Mouse (Mus musculus): Measurements from ENCODE around the gene Il4i1. TPM values are rescaled to one million over a fixed set of nuclear protein-coding genes. Genes with fewer than 3 reads are reported as not detected.
A peak's percentile ranks its signal among the peaks of the same experiment; 100 is the strongest.

Gene Il4i1
- polyA plus RNA-seq, 1 experiment from 2014 or later, result 0.52 TPM

DNA sequence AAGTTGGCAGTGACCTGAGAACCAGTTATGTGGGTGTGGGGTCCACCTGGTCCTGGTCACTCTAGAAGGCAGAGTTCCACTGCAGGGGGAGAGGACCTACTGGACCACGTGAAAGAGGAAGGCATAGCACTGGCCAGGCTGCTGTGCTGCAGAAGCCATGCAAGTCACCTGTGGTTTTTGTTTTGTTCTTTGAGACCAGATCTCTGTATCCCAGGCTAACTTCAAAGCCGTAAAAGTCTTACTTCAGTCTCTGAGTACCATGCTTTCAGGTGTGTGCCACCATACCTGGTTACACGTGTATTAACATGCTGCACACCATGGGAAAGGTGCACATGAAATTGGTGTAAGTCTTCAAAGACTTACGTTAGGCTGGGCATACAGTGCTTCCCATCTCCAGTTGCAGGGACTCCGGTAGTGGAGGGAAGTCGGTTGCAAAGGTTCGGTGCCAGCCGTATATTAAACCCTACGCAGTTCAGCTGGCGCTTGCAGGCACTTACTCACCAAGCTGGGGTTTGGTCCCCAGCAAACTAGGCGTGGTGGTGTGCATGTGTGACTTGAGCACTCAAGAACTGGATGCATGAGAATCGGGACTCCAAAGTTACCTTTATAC is 35.5 kb downstream of the Il4i1 start:
- 90% methylated on average over 12 of the region's 12 CpGs for WGBS
- H3K27ac ChIP-seq (replicated peaks; ENCODE audit: low read depth, low read length), result no peak overlapping the region
- no peak overlapping the region for H3K9ac ChIP-seq (replicated peaks; ENCODE audit: low read length)
- H3K4me3 ChIP-seq (ENCODE audit: low read depth, low read length), result no peak overlapping the region
- no peak for DNase-seq (ENCODE audit: low spot score)
- H3K27me3 ChIP-seq (ENCODE audit: control insufficient read depth, insufficient read depth, low read length), result no peaks in the 10 kb centered on the region
- no peaks in the 10 kb centered on the region for H3K9me3 ChIP-seq (replicated peaks; ENCODE audit: control insufficient read depth, low read length)
- no peak for ATAC-seq (replicated peaks; ENCODE audit: insufficient number of reproducible peaks, low FRiP score, low TSS enrichment, low read depth)
- H3K4me2 ChIP-seq (ENCODE audit: low read depth, low read length), result no peak overlapping the region
- H3K4me1 ChIP-seq (ENCODE audit: control insufficient read depth, insufficient read depth, low read length), result peaks cover 12% of the 10 kb centered on the region
- H3K36me3 ChIP-seq (replicated peaks; ENCODE audit: control insufficient read depth, insufficient read depth, low read depth, low read length), result no peaks in the 10 kb centered on the region; the same call in 1 of the 2 replicates

DNA sequence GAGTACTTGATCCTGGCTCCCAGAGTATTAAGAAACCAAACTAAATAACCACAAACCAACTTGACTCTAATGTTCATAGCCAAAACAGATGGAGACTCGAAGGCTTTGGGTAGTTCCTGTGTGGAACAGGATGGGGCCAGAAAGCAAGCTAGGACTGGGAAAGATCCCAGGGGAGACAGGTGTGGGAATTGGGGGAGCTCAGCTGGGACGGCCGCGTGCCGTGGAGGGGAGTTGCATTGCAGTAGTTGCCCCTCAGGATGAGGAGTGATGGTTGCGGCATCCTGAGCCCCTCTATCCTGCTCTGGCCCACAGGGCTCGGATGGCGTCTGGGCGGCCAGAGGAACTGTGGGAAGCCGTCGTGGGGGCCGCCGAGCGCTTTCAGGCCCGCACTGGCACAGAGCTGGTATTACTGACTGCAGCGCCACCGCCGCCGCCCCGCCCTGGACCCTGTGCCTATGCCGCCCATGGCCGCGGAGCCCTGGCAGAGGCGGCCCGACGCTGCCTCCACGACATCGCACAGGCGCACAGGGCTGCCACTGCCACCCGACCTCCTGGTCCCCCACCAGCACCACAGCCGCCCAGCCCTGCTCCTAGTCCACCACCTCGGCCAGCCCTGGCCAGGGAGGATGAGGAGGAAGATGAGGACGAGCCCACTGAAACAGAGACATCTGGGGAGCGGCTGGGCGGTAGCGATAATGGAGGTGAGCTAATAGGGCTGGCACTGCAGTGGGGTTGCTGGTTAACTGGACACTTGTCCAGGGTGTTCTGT is 36.3 kb downstream of the Il4i1 start:
- H3K9ac ChIP-seq (replicated peaks; ENCODE audit: low read length), result no peak overlapping the region; the same call in 1 of the 2 replicates
- DNase-seq (ENCODE audit: low spot score) (no peak), ATAC-seq (replicated peaks; ENCODE audit: insufficient number of reproducible peaks, low FRiP score, low TSS enrichment, low read depth) (no peak)
- no peak overlapping the region for H3K27ac ChIP-seq (replicated peaks; ENCODE audit: low read depth, low read length)
- no peak overlapping the region for H3K4me3 ChIP-seq (ENCODE audit: low read depth, low read length)
- H3K9me3 ChIP-seq (replicated peaks; ENCODE audit: control insufficient read depth, low read length), result no peaks in the 10 kb centered on the region
- H3K4me1 ChIP-seq (ENCODE audit: control insufficient read depth, insufficient read depth, low read length), result peaks cover 12% of the 10 kb centered on the region
- 92% methylated on average over 29 of the region's 36 CpGs for WGBS
- no peaks in the 10 kb centered on the region for H3K27me3 ChIP-seq (ENCODE audit: control insufficient read depth, insufficient read depth, low read length)
- H3K36me3 ChIP-seq (replicated peaks; ENCODE audit: control insufficient read depth, insufficient read depth, low read depth, low read length), result no peaks in the 10 kb centered on the region; the same call in 1 of the 2 replicates
- no peak overlapping the region; the same call in 1 of the 2 replicates for H3K4me2 ChIP-seq (ENCODE audit: low read depth, low read length)

DNA sequence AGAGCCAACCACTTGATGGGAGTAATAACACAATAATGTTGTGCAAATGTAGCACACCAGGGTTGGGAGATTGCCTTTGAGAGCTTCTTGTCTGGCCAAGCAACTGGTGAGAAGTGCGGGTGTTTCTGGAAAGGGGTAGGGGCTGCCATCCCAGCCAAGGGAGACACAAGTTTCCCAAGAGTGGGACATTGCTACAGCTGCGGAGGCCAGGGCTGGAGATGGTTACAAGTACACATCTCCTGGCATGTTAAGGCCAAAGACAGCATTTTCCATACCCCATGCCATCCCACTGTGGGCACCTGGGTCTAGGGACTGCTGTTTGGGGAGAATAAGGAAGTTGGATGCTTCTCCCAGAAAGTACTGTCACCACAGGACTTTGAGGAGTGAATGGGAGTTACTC is 36.9 kb downstream of the Il4i1 start:
- Histone ChIP-seq H3K27me3 (ENCODE audit: control insufficient read depth, insufficient read depth, low read length) (no peaks in the 10 kb centered on the region), H3K4me3 (ENCODE audit: low read depth, low read length) (no peak overlapping the region), H3K9me3 (replicated peaks; ENCODE audit: control insufficient read depth, low read length) (no peaks in the 10 kb centered on the region), H3K27ac (replicated peaks; ENCODE audit: low read depth, low read length) (no peak overlapping the region), H3K9ac (replicated peaks; ENCODE audit: low read length) (no peak overlapping the region), H3K4me2 (ENCODE audit: low read depth, low read length) (no peak overlapping the region), H3K36me3 (replicated peaks; ENCODE audit: control insufficient read depth, insufficient read depth, low read depth, low read length) (no peaks in the 10 kb centered on the region; the same call in 1 of the 2 replicates), H3K4me1 (ENCODE audit: control insufficient read depth, insufficient read depth, low read length) (peaks cover 8% of the 10 kb centered on the region)
- 93% methylated on average over 2 of the region's 2 CpGs for WGBS
- ATAC-seq (replicated peaks; ENCODE audit: insufficient number of reproducible peaks, low FRiP score, low TSS enrichment, low read depth) (no peak), DNase-seq (ENCODE audit: low spot score) (no peak)

DNA sequence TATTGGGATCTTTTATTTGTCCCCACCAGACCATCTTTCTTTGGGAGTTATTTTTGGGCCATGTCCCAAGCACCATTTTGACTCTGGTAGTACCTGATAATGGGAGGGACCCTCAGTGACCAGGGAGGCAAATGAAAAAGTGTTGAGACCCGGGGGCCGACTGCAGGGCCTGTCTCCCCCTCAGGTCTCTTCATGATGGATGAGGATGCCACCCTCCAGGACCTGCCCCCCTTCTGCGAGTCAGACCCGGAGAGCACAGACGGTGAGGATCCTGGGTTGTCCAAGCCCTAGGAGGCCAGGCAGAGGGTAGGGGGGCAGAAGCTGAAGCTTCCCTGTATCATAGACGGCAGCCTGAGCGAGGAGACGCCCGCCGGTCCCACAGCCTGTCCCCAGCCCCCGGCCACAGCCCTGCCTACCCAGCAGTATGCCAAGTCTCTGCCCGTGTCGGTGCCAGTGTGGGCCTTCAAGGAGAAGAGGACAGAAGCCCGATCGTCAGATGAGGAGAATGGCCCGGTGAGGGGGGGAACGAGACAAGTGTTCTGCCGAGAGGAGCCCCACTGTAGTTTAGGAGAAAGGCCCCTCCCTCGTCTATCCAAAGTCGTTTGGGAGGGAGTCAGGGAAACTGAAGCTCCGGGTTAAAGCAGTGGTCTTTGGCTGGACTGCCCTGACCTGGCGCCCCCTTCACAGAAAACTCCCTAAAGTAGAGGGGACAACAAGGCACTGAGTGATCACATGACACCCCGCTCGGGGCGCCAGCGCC is 37.6 kb downstream of the Il4i1 start:
- Histone ChIP-seq H3K27ac (replicated peaks; ENCODE audit: low read depth, low read length) (peak overlapping the region; percentile 81), H3K4me1 (ENCODE audit: control insufficient read depth, insufficient read depth, low read length) (peaks cover 8% of the 10 kb centered on the region), H3K27me3 (ENCODE audit: control insufficient read depth, insufficient read depth, low read length) (no peaks in the 10 kb centered on the region), H3K4me3 (ENCODE audit: low read depth, low read length) (peak overlapping the region; percentile 47), H3K9me3 (replicated peaks; ENCODE audit: control insufficient read depth, low read length) (no peaks in the 10 kb centered on the region), H3K4me2 (ENCODE audit: low read depth, low read length) (peak overlapping the region; percentile 87), H3K9ac (replicated peaks; ENCODE audit: low read length) (peak overlapping the region; percentile 70), H3K36me3 (replicated peaks; ENCODE audit: control insufficient read depth, insufficient read depth, low read depth, low read length) (no peaks in the 10 kb centered on the region; the same call in 1 of the 2 replicates)
- no peak for ATAC-seq (replicated peaks; ENCODE audit: insufficient number of reproducible peaks, low FRiP score, low TSS enrichment, low read depth)
- 34% methylated on average over 26 of the region's 26 CpGs for WGBS
- DNase-seq (ENCODE audit: low spot score), result no peak

DNA sequence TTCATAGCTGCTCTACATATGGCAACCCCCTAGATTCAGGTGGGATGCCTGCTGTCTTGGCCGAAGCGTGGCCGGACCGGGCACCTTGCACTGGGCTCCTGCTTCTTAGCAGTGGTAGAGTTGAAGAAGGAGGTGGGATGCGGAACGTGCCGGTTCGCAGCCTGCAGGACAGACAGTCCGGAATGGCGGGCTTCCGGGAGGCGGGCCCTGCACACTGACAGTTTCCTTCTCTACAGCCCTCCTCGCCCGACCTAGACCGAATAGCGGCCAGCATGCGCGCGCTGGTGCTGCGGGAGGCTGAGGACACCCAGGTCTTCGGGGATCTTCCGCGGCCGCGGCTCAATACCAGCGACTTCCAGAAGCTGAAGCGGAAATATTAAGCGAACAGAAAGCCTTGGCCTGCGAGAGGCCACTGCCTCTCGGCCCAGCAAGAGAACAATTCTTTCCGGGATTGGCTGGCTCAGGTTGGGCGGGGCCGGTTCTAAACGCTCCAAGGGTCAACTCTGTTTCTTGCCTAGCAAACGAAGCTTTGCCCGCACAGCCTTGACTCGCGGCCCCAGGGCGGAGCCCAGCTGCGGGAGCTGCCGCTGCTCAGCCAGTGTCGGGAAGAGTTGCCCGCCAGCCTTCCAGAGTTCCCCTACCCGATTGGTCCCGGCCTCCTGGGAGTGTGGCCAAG is 38.3 kb downstream of the Il4i1 start:
- H3K9ac ChIP-seq (replicated peaks; ENCODE audit: low read length), result peak overlapping the region; percentile 70
- no peaks in the 10 kb centered on the region for H3K27me3 ChIP-seq (ENCODE audit: control insufficient read depth, insufficient read depth, low read length)
- H3K36me3 ChIP-seq (replicated peaks; ENCODE audit: control insufficient read depth, insufficient read depth, low read depth, low read length), result no peaks in the 10 kb centered on the region; the same call in 1 of the 2 replicates
- no peaks in the 10 kb centered on the region for H3K9me3 ChIP-seq (replicated peaks; ENCODE audit: control insufficient read depth, low read length)
- under 1% methylated on average over 45 of the region's 45 CpGs for WGBS
- peak overlapping the region; percentile 47 for H3K4me3 ChIP-seq (ENCODE audit: low read depth, low read length)
- H3K4me2 ChIP-seq (ENCODE audit: low read depth, low read length), result peak overlapping the region; percentile 87
- H3K4me1 ChIP-seq (ENCODE audit: control insufficient read depth, insufficient read depth, low read length), result peaks cover 8% of the 10 kb centered on the region
- H3K27ac ChIP-seq (replicated peaks; ENCODE audit: low read depth, low read length), result peak overlapping the region; percentile 81
- ATAC-seq (replicated peaks; ENCODE audit: insufficient number of reproducible peaks, low FRiP score, low TSS enrichment, low read depth) (peak; percentile 42), DNase-seq (ENCODE audit: low spot score) (peak; percentile 83)

DNA sequence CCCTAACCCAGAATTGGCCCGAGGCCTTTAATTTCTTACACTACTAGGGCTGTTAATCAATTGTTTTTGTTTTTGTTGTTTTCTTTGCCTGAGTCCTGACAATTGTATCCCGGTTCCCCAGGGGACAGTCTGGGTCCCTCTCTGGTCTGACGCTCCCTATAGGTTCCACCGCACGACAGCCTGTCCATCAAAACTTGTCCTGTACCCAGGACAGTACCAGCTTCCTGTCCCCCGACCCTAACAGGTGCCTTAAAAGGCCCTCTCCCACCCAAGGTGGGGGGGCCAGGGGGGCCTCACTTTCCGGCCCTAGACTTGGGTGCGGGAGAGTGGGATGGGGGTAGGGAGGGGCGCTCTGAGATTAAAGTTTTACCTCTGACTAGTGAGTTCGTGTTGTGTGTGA is 38.8 kb downstream of the Il4i1 start:
- Histone ChIP-seq H3K9ac (replicated peaks; ENCODE audit: low read length) (peak overlapping the region; percentile 70), H3K27ac (replicated peaks; ENCODE audit: low read depth, low read length) (peak overlapping the region; percentile 81), H3K4me2 (ENCODE audit: low read depth, low read length) (peak overlapping the region; percentile 87), H3K36me3 (replicated peaks; ENCODE audit: control insufficient read depth, insufficient read depth, low read depth, low read length) (no peaks in the 10 kb centered on the region; the same call in 1 of the 2 replicates), H3K4me3 (ENCODE audit: low read depth, low read length) (peak overlapping the region; percentile 47), H3K4me1 (ENCODE audit: control insufficient read depth, insufficient read depth, low read length) (peaks cover 8% of the 10 kb centered on the region), H3K9me3 (replicated peaks; ENCODE audit: control insufficient read depth, low read length) (no peaks in the 10 kb centered on the region), H3K27me3 (ENCODE audit: control insufficient read depth, insufficient read depth, low read length) (no peaks in the 10 kb centered on the region)
- 41% methylated on average over 10 of the region's 10 CpGs for WGBS
- no peak for DNase-seq (ENCODE audit: low spot score)
- ATAC-seq (replicated peaks; ENCODE audit: insufficient number of reproducible peaks, low FRiP score, low TSS enrichment, low read depth), result no peak

DNA sequence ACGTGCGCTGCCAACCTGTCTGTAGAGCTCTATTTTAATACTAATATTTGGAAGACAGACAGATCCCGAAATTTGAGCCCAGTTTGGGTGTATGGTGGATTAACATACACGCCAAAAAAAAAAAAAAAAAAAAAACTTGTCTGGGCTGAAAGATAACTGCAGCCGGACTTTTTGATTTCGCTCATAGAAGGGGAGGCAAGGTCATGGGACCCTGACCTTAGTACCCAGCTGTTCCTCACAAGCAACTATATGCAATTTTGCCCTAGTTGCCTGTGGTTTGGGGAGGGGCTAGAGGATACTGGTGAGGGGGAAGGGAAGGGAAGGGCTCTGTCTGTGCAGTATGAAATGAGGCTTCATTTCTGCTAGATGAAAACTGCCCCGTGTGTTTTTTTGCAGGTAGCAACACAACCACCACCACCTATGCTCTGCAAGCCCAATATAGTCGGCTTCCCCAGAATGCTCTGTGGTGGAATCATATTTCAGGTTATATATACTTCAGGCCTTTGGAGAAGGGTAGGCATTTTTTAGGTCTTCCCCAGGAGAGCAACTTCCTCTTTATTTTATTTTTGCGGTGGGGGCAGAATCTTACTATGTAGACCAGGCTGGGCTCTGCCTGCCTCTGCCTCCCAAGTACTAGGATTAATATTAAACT is 40.2 kb downstream of the Il4i1 start:
- ATAC-seq (replicated peaks; ENCODE audit: insufficient number of reproducible peaks, low FRiP score, low TSS enrichment, low read depth) (no peak), DNase-seq (ENCODE audit: low spot score) (no peak)
- H3K4me3 ChIP-seq (ENCODE audit: low read depth, low read length), result peak overlapping the region; percentile 73
- no peaks in the 10 kb centered on the region for H3K9me3 ChIP-seq (replicated peaks; ENCODE audit: control insufficient read depth, low read length)
- no peaks in the 10 kb centered on the region; the same call in 1 of the 2 replicates for H3K36me3 ChIP-seq (replicated peaks; ENCODE audit: control insufficient read depth, insufficient read depth, low read depth, low read length)
- H3K4me2 ChIP-seq (ENCODE audit: low read depth, low read length), result peak overlapping the region; percentile 90
- peaks cover 8% of the 10 kb centered on the region for H3K4me1 ChIP-seq (ENCODE audit: control insufficient read depth, insufficient read depth, low read length)
- no peaks in the 10 kb centered on the region for H3K27me3 ChIP-seq (ENCODE audit: control insufficient read depth, insufficient read depth, low read length)
- 65% methylated on average over 9 of the region's 9 CpGs for WGBS
- H3K27ac ChIP-seq (replicated peaks; ENCODE audit: low read depth, low read length), result 0 out of 2 replicates have a peak overlapping the region, but pooled peaks have one; percentile 63
- H3K9ac ChIP-seq (replicated peaks; ENCODE audit: low read length), result no peak overlapping the region
